Mouse (Mus musculus) T-helper 17 cell (primary cell): Measurements from ENCODE around the gene Mapk8.

Experiments used
- in situ Hi-C, 2 experiments: fragments of 300-600 bp; cut with MboI, MseI; formaldehyde crosslinking; loops; 1 replicate in 1 of 2; 2 replicates in 1 of 2; pipeline ENCODE4 v1.15.1; 2025; ENCODE audit warnings: high pct_unique_total_duplicates in 2 of 2

Gene Mapk8

DNA sequence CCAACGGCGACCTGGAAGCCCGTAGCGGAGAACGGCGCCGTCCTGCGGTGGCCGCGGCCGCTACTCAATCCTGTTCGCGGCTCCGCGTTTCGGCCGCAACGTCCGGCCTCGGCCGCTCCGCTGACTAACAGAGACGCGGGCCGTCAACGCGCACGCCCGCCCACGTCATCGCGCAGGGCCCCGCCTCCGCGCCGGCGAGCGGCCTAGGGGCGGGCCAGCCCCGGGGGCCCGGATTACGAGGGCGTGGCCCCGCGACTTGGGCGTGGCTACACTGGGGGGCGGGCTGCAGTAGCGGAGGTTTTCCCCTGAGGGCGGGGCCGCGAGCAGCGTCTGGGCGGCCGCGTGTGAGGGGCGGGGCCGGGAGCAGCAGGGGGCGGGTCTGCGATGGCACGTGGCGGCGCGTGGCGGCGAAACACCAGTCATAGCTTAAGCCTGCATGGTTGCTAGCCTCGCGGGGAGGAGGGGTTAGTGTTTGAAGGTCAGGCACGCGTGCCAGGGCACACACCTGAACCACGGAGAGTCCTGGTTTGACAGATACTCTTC lies at the start of gene Mapk8:
Mapk8 (minus strand) TSS at position 132 of the 543 bp plus-strand sequence.
- in situ Hi-C loops: loop anchor here (10.0 to 25.0 kb wide), 3 partner anchors 935 to 1242 kb away; partner anchors contain the start of genes Ercc6 (in 1 of the 2), Parg (in 1 of the 2), Timm23 (in 1 of the 2) and Wapl (in 1 of the 2)

DNA sequence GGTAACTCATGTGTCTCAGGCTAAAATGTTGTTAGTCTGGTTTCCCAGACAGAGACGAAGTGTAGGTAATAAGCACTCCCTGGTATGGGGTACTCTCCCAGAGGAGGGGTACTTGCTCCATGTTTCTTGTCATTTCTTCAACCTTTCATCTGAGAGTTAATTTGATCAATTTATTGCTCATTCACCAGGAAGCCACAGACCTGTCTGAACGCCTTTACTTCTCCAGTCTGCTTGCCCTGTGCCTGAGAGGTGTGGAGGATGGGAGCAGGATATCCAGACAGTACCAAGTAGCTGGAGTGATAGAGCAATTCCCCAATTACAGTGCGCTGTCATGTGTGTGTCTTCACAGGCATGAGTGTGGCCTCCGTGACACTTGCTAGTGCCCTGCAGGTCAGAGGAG lies 48.3 kb upstream of the Mapk8 start:
- in situ Hi-C loops: loop anchor here in 1 of 2 experiments (25.0 kb wide), 1 partner anchor 1658 kb away; the partner anchor contains the start of gene Ankrd28

DNA sequence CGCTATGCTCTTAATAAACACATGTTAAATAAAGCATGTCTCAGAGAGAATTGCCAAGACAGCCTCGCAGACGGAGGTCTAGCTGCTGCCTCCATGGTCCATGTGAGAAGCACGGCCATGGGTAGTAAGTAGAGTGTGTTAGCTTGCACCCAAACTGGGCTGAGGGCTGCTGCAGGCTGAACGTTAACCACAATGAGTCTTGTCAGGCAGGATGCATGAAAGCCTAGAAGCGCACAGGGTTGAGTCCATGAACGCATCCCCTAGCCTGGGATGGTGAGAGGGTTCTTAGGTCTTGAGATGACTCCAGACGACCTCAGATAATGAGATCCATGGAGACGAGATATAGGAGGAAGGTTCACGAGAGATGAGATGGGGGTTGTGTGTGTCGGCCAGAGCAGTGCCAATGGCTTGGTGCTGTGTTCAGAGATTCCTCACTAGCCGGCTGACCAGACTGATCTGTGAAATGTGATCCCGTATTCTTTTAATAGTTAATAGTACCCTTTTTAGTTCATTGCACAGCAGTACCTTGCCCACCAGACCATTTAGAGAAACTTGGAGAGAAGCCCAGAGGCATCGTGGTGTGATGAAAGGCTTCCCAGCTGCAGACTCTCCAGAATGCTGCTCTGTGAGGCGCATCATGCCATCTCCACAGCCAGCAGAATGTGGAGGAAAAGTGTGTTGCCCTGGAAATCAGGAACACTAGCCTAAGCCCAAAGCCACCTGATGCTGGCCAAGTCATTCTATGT lies 41.0 kb upstream of the Mapk8 start:
- in situ Hi-C loops: loop anchor here in 1 of 2 experiments (25.0 kb wide), 1 partner anchor 1651 kb away; the partner anchor contains the start of gene Ankrd28

DNA sequence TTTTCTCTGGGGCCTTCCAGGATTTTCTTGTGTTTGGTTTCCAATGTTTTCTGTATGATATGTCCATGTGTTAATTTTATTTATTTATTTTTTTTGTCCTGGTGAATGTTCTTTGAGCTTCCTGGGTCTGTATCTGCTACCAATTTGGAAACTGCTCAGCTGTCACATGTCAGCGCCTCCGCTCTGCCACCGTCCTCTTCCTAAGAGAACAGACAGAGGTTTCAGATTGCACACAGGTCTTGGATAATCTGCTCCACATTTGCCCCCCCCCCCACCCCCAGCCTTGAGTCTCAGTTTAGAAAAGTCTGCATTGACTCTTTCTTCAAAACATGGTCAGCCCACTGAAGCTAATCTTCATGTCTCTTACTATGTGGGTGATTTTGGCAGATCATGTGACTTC lies 35.0 kb upstream of the Mapk8 start:
- in situ Hi-C loops: loop anchor here in 1 of 2 experiments (25.0 kb wide), 1 partner anchor 1645 kb away; the partner anchor contains the start of gene Ankrd28

DNA sequence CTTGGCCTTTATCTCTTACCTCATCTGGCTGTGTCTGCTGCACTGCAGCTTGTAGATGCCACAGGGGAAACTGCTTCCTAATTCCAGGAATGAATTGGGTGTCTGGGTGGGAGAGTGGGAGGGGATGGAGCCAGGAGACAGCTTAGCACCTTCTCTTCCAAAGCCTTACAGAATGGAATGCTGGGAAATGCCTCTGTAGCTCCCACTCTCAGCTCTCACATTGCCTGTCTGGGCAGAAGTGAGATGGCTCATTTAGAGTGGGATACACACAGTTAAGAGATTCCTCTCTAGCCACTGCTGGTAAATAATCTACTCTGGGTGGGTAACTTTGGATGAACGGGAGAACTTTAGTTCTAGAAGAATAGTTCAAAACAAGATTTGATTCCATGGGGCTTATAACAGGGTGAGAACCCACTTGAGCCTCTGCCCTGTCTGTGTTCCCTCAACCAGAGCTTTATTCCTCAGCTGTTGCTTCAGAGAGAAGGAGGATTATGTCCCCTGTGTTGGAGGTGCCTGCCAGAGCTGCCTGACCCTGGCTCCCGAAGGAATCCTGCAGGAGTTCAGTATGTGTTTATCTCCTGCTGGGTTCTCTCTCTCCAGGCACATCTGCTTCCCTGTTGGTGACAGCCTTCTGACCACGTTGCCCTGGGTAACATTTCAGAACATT lies 29.3 kb upstream of the Mapk8 start:
- in situ Hi-C loops: loop anchor here in 1 of 2 experiments (25.0 kb wide), 1 partner anchor 1639 kb away; the partner anchor contains the start of gene Ankrd28

DNA sequence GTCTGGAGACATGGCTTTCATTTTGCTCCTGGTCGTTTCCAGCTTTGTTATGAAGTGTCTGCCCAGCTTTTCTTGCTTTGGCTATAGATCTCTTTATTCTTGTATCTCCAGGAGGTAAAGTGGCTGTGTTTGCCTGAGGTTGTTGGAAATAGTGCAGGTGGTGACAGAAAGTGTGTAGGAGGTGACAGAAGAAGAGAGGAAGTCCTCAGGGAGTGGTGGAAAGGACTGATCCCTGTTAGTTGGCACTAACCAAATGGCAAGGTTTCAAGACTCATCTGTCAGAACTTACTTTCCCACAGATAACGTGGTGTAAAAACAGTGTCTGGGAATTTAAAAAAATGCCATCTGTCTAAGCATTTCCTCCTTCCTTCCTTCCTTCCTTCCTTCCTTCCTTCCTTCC lies 27.5 kb upstream of the Mapk8 start:
- in situ Hi-C loops: no loop called here

DNA sequence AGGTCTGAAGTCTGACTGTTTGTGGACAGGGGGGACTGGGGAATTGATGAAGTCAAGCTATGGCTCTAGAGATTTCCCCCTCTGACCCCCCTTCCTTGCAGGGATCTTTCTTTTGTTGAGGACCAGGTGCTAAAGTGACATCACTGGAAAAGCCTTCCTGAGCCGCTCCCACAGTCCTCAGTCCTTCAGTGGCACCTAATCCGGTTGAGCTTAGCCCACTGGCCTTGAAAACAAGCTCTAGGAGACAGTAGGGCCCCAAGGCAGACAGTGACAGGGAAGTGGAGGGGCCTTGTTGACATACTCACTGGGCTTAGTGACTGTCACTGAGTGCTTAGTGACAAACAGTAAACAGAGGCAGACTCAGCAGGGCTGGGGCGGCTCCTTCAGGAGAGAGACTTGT lies 24.4 kb upstream of the Mapk8 start, which contains the start of gene Frmpd2:
Frmpd2 (plus strand) TSS at position 366 of the 400 bp plus-strand sequence.
- in situ Hi-C loops: no loop called here

DNA sequence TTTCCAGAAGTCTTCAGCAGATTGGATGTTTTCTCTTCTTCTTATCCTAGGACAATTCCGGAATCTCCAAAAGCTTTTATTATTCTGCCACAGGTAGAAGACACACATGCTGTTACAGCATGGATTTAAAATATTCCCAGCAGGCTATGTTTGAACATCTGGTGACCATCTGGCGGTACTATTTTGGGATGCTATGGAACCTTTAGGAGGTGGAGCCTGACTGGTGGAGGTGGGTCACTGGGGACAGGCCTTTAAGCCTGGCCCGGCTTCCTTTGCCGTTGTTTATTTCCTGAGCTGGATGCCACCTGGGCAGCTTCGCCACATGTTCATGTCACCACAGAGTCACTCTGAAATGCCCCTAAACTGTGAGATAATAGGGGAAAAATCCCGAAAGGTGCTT lies 20.8 kb upstream of the Mapk8 start:
- in situ Hi-C loops: no loop called here

DNA sequence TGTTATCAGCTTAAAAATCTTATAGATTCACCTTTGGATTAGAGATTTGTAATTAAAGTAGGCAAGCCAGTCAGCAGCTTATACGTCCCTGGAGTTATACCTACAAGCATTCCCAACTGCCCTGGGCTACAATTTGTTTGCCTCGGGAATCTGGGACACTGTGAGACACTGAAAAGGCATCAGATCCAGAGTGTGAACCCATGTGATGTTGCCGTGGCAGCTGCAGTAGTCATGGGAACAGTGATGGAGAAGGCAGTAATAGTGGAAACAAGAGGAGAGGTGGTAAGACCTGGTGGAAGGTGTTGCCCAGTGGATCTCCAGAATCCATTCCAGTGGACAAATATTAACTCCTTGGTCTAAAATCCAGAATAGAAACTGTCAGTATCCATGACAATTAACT lies 16.7 kb upstream of the Mapk8 start:
- in situ Hi-C loops: no loop called here

DNA sequence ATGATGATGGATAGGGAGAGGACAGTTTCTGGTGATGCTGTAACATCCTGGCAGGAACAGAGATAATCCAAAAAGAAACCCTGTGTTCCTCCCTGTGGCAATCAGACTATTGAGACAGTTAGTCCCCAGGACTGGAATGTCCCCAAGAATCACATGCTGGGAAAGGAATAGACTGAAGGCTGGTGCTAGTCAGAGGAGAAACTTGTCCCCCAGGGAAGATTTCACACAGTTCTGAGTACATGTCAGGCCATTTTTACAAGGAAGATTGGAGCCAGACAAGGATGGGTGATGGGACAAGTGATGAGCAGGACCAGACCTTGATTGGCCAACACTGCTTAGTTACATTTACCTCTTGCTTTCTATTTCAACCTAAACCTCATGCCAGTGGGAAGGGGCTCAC lies 3.4 kb upstream of the Mapk8 start:
- in situ Hi-C loops: no loop called here

DNA sequence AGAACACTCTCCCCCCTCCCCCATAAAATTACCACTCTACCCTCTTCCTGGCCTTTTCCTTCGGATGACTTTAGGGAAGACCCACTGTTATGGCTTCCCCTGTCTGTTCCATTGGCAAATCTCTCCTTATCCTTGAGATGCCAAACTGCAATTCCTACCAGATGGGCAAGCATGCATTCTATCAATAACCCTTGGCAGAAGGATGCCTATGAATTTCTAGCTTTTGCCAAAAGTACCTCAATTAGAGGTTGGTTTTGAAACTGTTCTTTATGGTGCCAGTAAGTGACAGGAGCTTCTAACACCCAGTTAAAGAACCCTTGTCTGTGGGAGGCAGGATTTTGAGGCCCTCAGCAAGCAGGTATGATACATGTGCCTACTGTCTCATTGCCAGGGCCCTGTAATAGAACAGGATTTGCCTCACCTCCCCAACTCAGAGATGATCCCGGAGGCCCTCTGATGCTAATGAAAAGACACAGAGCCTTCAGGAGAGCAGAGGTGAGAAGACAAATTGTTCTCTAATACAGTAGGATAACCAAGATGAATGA lies 2.4 kb upstream of the Mapk8 start:
- in situ Hi-C loops: loop anchor here (10.0 to 25.0 kb wide), 3 partner anchors 937 to 1245 kb away; partner anchors contain the start of genes Ercc6 (in 1 of the 2), Parg (in 1 of the 2), Timm23 (in 1 of the 2) and Wapl (in 1 of the 2)

DNA sequence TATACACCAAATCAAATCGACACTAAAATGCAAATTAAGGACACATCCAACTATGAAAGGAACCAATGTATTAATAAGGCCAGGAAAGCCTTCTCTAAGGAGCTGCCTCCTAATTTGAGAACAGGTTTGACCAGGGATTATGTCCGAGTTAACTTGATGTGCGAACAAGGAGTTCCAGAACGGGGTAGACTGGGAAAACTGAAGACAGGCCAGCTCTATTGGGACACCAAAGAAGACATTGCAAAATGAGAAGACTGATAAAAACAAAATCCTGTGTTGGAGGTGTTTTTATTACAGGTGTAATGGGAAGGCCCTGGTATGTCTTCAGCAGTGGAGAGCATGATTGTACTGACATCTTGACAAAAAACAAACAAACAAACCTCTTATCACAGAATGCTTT lies 1.3 kb upstream of the Mapk8 start:
- in situ Hi-C loops: loop anchor here (10.0 to 25.0 kb wide), 3 partner anchors 936 to 1243 kb away; partner anchors contain the start of genes Ercc6 (in 1 of the 2), Parg (in 1 of the 2), Timm23 (in 1 of the 2) and Wapl (in 1 of the 2)

DNA sequence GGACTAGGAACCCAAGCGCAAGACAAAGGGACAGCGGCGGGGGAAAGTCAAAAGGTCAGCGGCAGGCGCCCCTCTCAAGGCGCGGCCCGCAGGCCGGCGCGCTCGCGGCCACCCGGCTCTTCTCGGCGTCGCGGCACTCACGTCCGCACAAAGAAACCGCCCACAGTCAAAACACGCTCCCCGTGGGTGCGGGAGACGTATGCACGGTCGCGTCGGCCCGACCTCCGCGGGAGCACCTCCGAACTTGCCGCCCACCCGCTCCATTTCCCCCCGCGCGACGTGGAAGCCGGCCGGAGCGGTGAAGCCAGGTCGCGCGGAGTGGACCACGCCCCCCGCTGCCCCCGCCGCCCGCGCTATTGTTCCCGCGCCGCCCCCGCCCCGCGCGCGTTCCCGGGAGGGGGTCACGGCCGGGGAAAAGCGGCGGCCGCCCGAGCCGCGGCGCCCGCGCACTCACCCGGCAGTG lies 366 bp downstream of the Mapk8 start:
- in situ Hi-C loops: loop anchor here (10.0 to 25.0 kb wide), 3 partner anchors 934 to 1242 kb away; partner anchors contain the start of genes Ercc6 (in 1 of the 2), Parg (in 1 of the 2), Timm23 (in 1 of the 2) and Wapl (in 1 of the 2)

DNA sequence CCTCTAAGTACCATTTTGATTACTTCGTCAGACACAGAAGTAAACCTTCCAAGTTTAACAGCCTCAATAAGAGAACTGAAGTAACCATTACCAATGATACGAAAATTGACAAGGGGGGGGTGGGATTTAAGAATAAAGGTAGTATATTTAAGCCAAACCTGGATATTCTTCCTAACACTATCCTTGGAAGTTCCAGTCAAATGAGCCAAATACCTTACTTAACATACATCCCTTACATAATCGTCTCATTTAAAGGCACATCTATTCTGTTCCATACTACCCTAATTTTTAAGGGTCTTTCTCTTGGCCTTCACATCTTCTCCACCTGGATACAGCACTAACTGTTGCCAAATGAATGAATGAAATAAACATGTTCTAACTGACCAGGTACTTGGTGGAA lies 996 bp downstream of the Mapk8 start:
- in situ Hi-C loops: loop anchor here (10.0 to 25.0 kb wide), 3 partner anchors 934 to 1241 kb away; partner anchors contain the start of genes Ercc6 (in 1 of the 2), Parg (in 1 of the 2), Timm23 (in 1 of the 2) and Wapl (in 1 of the 2)

DNA sequence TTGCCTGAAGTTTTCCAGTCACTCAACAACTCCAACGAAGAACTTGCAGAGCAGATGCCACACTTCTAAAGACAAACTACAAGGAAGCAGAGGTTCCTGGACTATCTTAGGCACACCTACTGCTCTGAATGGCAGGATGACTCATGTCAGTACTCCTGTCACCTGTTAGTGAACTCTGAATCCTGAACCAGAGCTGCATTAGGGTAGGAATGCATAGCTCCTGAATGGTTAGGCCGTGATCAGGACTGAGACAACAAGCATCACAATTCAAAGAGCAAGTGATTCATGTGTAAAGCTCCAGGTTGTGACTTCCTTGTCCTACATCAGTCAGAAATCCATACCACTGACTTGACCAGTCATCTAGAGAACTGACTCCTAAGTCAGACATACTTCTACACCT lies 3.2 kb downstream of the Mapk8 start:
- in situ Hi-C loops: loop anchor here (5.0 to 25.0 kb wide), 4 partner anchors 931 to 1296 kb away; partner anchors contain the start of genes Ercc6 (in 1 of the 2), Parg (in 1 of the 2), Timm23 (in 1 of the 2) and Wapl (in 1 of the 2)

DNA sequence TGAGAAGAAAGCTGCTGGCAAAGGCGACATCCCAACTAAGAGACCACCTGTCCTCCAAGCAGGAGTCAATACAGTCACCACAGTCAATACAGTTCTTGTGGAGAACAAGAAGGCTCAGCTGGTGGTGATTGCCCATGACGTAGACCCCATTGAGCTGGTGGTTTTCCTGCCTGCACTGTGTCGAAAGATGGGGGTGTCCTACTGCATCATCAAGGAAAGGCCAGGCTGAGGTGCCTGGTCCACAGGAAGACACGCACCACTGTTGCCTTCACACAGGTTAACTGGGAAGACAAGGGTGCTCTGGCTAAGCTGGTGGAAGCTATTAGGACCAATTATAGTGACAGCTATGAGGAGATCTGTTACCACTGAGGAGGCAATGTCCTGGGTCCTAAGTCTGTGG lies 14.5 kb downstream of the Mapk8 start:
- in situ Hi-C loops: loop anchor here in 1 of 2 experiments (25.0 kb wide), 1 partner anchor 920 kb away; the partner anchor contains the start of gene Ercc6

DNA sequence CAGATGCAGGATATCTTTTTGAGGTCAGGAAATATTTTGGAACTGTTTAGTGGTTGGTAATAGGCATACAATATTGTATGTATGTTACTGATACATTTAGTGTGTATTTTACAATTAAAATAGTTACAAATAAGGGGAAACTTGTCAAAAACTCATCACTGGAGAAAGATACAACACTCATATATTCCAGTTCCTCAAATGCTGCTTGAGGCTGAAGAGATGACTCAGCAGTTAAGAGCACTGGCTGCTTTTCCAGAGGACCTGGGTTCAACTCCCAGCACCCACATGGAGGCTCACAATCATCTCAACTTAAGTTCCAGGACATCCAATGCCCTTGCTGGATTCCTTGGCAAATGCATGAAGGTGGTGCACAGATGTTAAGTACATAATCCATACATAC lies 22.8 kb downstream of the Mapk8 start:
- in situ Hi-C loops: no loop called here

DNA sequence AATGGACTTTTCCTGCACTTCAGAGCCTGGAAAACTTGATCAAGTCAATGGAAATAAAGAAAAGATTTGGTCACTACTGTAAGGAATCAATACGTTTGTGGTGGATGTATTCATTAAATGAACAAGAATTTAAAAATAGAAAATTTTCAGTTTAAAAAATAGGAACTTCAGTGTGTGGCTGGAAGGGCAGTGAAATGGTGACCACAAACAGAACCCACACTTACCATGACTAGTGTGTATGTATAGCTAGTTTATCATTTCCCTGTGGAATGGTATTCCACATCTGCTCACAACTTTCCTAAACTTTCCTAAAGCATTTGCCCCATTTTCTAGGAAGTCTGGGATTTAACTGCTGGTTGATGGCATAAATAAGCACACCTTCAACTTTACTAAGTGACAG lies 24.0 kb downstream of the Mapk8 start:
- in situ Hi-C loops: no loop called here

DNA sequence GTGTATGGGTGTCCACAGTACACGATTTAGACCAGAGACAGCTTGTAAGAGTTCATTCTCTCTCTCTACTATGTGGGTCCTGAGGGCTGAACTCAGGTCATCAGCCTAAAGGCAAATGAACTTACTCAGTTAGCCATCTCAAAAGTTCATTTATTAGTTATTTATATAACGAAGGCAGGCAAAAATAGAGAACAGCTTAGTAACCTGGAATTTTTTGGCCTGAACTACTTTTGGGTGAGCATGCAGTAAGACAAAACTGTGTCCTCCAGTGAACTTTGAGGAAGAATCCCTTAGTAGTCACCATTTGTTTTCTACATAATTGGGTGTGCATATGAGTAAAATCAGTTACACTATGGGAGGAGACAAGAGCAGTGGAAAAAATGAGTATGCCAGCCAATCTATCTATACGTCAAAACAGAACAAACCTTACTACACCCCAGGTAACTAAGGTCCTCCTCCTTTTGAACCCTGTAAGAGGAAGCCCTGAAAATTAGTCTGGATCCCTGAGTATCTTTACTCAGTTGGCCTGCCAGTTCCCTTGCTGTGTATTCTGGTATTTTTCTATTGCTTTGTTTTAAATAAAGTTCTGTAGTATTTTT lies 28.5 kb downstream of the Mapk8 start:
- in situ Hi-C loops: no loop called here

DNA sequence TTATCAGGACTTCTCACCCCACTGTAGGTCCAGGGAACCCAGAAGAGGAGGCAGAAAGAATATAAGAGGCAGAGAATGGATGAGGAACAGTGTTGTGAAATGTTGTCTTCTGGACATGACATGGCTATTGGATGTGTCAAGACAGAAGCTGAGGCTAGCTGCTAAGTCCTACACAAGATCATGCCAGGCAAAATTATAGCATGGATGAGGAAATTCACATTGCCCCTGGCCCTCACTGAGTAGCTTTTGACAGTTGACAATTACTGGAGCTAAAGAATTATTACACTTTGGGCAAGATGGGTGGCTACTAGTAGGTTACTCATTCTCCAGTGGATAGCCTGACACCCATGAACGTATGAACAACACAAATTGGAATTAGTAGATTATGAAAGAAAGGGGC lies 31.2 kb downstream of the Mapk8 start:
- in situ Hi-C loops: no loop called here
